Mouse (Mus musculus) liver, embryonic 14.5 days (tissue): ENCODE measurements at regions not wholly inside any gene's neighbourhood (a gene's known extent, or its start where the extent isn't known, plus 50 kb on each side); places are given as distances from the start of the nearest gene placed in this dataset.

Experiments used
- CTCF ChIP-seq: IDR thresholded peaks from 2 replicates; pipeline ENCODE4 v1.5.1; 2016; ENCODE audit warnings: antibody characterized with exemption, low read depth, control low read depth
- EP300 ChIP-seq: IDR thresholded peaks from 2 replicates; pipeline ENCODE4 v1.6.1; 2016; ENCODE audit warnings: antibody characterized with exemption, low read depth

GRCm38 (mm10) chr2:21044781-21045180, 76.1 kb upstream of the Arhgap21 start:
- TF ChIP-seq CTCF = no peak
- TF ChIP-seq EP300 = no peak
